ENCODE assay signal across 9 mouse cellular contexts in genomic region chr1:189402223-189402943, GRCm38 (mm10). TPM values are rescaled to one million over a fixed set of nuclear protein-coding genes. Genes with fewer than 3 reads are reported as not detected.
A peak's percentile ranks its signal among the peaks of the same experiment; 100 is the strongest.
DNase-seq lines count a peak whose midpoint lies in the region; ATAC-seq and TF ChIP-seq lines count a peak whose summit lies in the region.
"Had no signal": no experiment of that assay in that cellular context is flagged by ENCODE, and none has a peak within 500 bp of the region (broad histone marks: within the 10 kb centered on the region; RNA-seq: fewer than 3 reads in every experiment).

Gene Kcnk2, minus strand, starts transcription at chr1:189402273.

- no peaks in the 10 kb centered on the region for H3K27me3 ChIP-seq in cerebellum, adult 2 months (ENCODE audit: control insufficient read depth, insufficient read depth, low read length)
- H3K27me3 ChIP-seq in liver, embryonic 11.5 days (replicated peaks; ENCODE audit: control insufficient read depth, insufficient read depth, low read length), result no peaks in the 10 kb centered on the region
- H3K27me3 ChIP-seq in liver, postnatal 0 days (ENCODE audit: insufficient read depth, low read length), result no peaks in the 10 kb centered on the region
- no peaks in the 10 kb centered on the region for H3K27me3 ChIP-seq in midbrain, postnatal 0 days (ENCODE audit: insufficient read depth, low read length)

- H3K4me3 ChIP-seq in cerebellum, adult 2 months (replicated peaks; ENCODE audit: insufficient read depth, low read depth, low read length), result no peak within 1 kb of the TSS
- no peak within 1 kb of the TSS for H3K4me3 ChIP-seq in liver, embryonic 11.5 days (ENCODE audit: low read depth, low read length)
- H3K4me3 ChIP-seq in liver, postnatal 0 days (ENCODE audit: low read depth, low read length), result no peak within 1 kb of the TSS
- H3K4me3 ChIP-seq in midbrain, postnatal 0 days (ENCODE audit: low read depth, low read length), result no peak within 1 kb of the TSS

- no peak for ATAC-seq in liver, embryonic 11.5 days (replicated peaks; ENCODE audit: low FRiP score)
- ATAC-seq in liver, postnatal 0 days, result no peak
- no peak for ATAC-seq in midbrain, postnatal 0 days (ENCODE audit: low FRiP score)
- no peak for ATAC-seq in megakaryocyte progenitor cell, adult 5-6 weeks (replicated peaks; ENCODE audit: poor library complexity)

- TF ChIP-seq POLR2A in cerebellum, adult 2 months (IDR thresholded peaks at IDR 0.05; ENCODE audit: borderline replicate concordance, insufficient read depth, low read length), result no peak

- H3K4me1 ChIP-seq in cerebellum, adult 2 months (ENCODE audit: control insufficient read depth, insufficient read depth, low read length), result no peaks in the 10 kb centered on the region
- no peaks in the 10 kb centered on the region for H3K4me1 ChIP-seq in liver, embryonic 11.5 days (replicated peaks; ENCODE audit: control insufficient read depth, insufficient read depth, low read length)
- H3K4me1 ChIP-seq in liver, postnatal 0 days (ENCODE audit: insufficient read depth), result no peaks in the 10 kb centered on the region
- no peaks in the 10 kb centered on the region for H3K4me1 ChIP-seq in midbrain, postnatal 0 days (ENCODE audit: insufficient read depth, low read length)

- H3K9me3 ChIP-seq in liver, embryonic 11.5 days (ENCODE audit: control insufficient read depth, low read length), result no peaks in the 10 kb centered on the region
- H3K9me3 ChIP-seq in liver, postnatal 0 days (ENCODE audit: low read length), result no peaks in the 10 kb centered on the region
- no peaks in the 10 kb centered on the region for H3K9me3 ChIP-seq in midbrain, postnatal 0 days (ENCODE audit: low read length)

- TF ChIP-seq EP300 in liver, postnatal 0 days (IDR thresholded peaks at IDR 0.05; ENCODE audit: low read depth), result no peak

- 50% methylated on average over 14 of the region's 14 CpGs for WGBS in cerebellum, adult 2 months
- whole genome bisulfite sequencing in liver, embryonic 11.5 days, result 51% methylated on average over 14 of the region's 14 CpGs
- WGBS in liver, postnatal 0 days (ENCODE audit: insufficient replicate concordance), result 42% methylated on average over 14 of the region's 14 CpGs
- WGBS in midbrain, postnatal 0 days, result 49% methylated on average over 14 of the region's 14 CpGs

- no peak for DNase-seq in cerebellum, adult 2 months
- DNase-seq in cerebellum, adult 11-12 months, result no peak
- no peak for DNase-seq in liver, embryonic 11.5 days (ENCODE audit: low spot score)
- DNase-seq in liver, postnatal 0 days, result no peak
- peak; percentile 26 for DNase-seq in hindlimb bud, embryonic 11.5 days (ENCODE audit: extremely low spot score, low read depth, low spot score)
- DNase-seq in midbrain, postnatal 0 days (ENCODE audit: low spot score), result no peak
- DNase-seq in urinary bladder, postnatal 14 days (ENCODE audit: low spot score), result no peak
- DNase-seq: heart, postnatal 10 days had no signal

- H3K36me3 ChIP-seq in liver, embryonic 11.5 days (ENCODE audit: control insufficient read depth, insufficient read depth, low read length), result no peaks in the 10 kb centered on the region
- H3K36me3 ChIP-seq in liver, postnatal 0 days (replicated peaks; ENCODE audit: insufficient read depth, low read length), result no peaks in the 10 kb centered on the region
- no peaks in the 10 kb centered on the region for H3K36me3 ChIP-seq in midbrain, postnatal 0 days (ENCODE audit: insufficient read depth, low read length)

- peak within 1 kb of the TSS; percentile 25; the same call in 1 of the 2 replicates for H3K4me2 ChIP-seq in liver, embryonic 11.5 days
- H3K4me2 ChIP-seq in liver, postnatal 0 days (ENCODE audit: low read depth, low read length), result no peak within 1 kb of the TSS
- no peak within 1 kb of the TSS for H3K4me2 ChIP-seq in midbrain, postnatal 0 days (ENCODE audit: low read depth, low read length, poor library complexity, severe bottlenecking)

- TF ChIP-seq CTCF in cerebellum, adult 2 months (IDR thresholded peaks at IDR 0.05; ENCODE audit: borderline replicate concordance, insufficient read depth, low read depth, low read length), result no peak
- no peak for TF ChIP-seq CTCF in liver, postnatal 0 days (IDR thresholded peaks at IDR 0.05; ENCODE audit: low read depth)
- TF ChIP-seq CTCF in midbrain, postnatal 0 days (IDR thresholded peaks at IDR 0.05), result no peak

- H3K9ac ChIP-seq in liver, embryonic 11.5 days (ENCODE audit: low read depth, low read length), result no peak within 1 kb of the TSS
- no peak within 1 kb of the TSS for H3K9ac ChIP-seq in liver, postnatal 0 days (replicated peaks)
- H3K9ac ChIP-seq in midbrain, postnatal 0 days (replicated peaks; ENCODE audit: low read length, poor library complexity, severe bottlenecking), result no peak within 1 kb of the TSS

- no peak within 1 kb of the TSS for H3K27ac ChIP-seq in cerebellum, adult 2 months (ENCODE audit: insufficient read depth, low read length)
- H3K27ac ChIP-seq in liver, embryonic 11.5 days (ENCODE audit: low read depth, low read length), result no peak within 1 kb of the TSS
- no peak within 1 kb of the TSS for H3K27ac ChIP-seq in liver, postnatal 0 days (ENCODE audit: low read depth)
- H3K27ac ChIP-seq in midbrain, postnatal 0 days (ENCODE audit: low read depth, low read length), result no peak within 1 kb of the TSS

RNA-seq across cellular contexts. Expression of gene Kcnk2, which starts in this region (rescaled TPM):
- 11.8 and 12.3 TPM in 2 replicates for polyA plus RNA-seq in cerebellum, adult 2 months (2012; rRNA removed)
- polyA plus RNA-seq in liver, embryonic 11.5 days (2014; fragmentation: Nextera tagmentation; extraction: Ambion mirVana), result 0.13 and 0.23 TPM in 2 replicates
- not detected in 2 replicates for polyA plus RNA-seq in liver, postnatal 0 days (2015; fragmentation: Nextera tagmentation; extraction: Ambion mirVana)
- total RNA-seq in midbrain, postnatal 0 days (2014; rRNA removed), result 19.8 and 22.1 TPM in 2 replicates
- 17.6 and 17.9 TPM in 2 replicates for polyA plus RNA-seq in midbrain, postnatal 0 days (2015; fragmentation: Nextera tagmentation; extraction: Ambion mirVana)
- not detected in 2 replicates for total RNA-seq in megakaryocyte progenitor cell, adult 5-6 weeks (2015)
- not detected in 2 replicates for total RNA-seq in megakaryocyte progenitor cell, adult 5-6 weeks (2017)

Comparison
In these comparisons a context has a peak if more than half of its experiments do, and no peak if none do; other contexts are left out.
1. RNA of gene Kcnk2 (total RNA-seq): 19.8 to 22.1 TPM in midbrain, postnatal 0 days; not detected in megakaryocyte progenitor cell, adult 5-6 weeks; every median in the first group is over 10 times any median in the second.
2. RNA of gene Kcnk2 (polyA plus RNA-seq): 17.6 to 17.9 TPM in midbrain, postnatal 0 days and 11.8 to 12.3 TPM in cerebellum, adult 2 months; 0.13 to 0.23 TPM in liver, embryonic 11.5 days and not detected in liver, postnatal 0 days; every median in the first group is over 10 times any median in the second.